Mouse (Mus musculus) hindbrain, embryonic 10.5 days (tissue): ENCODE measurements around the gene Olfr194. TPM values are rescaled to one million over a fixed set of nuclear protein-coding genes. Genes with fewer than 3 reads are reported as not detected.

Experiments
- polyA plus RNA-seq: library from polyadenylated mRNA; unstranded; fragments of >200 nt; fragmentation: Nextera tagmentation; extraction: Ambion mirVana; gene quantifications from 2 replicates; pipeline ENCODE4 v1.2.1, GENCODE M21; 2016

The Olfr194 gene
- polyA plus RNA-seq, 1 experiment from 2014 or later = not detected

Other genes starting within 250 kb of the Olfr194 start
- not detected in 2 replicates for gene Olfr177, start 246.3 kb downstream of the Olfr194 start, polyA plus RNA-seq
- gene Olfr178, start 229.0 kb downstream of the Olfr194 start, polyA plus RNA-seq = not detected in 2 replicates
- not detected in 2 replicates for gene Olfr181, start 192.3 kb downstream of the Olfr194 start, polyA plus RNA-seq
- gene Olfr180, start 191.7 kb downstream of the Olfr194 start, polyA plus RNA-seq = not detected in 2 replicates
- gene Olfr183, start 125.7 kb downstream of the Olfr194 start, polyA plus RNA-seq = not detected in 2 replicates
- gene Olfr186, start 90.8 kb downstream of the Olfr194 start, polyA plus RNA-seq = not detected in 2 replicates
- not detected in 2 replicates for gene Olfr187, start 81.3 kb downstream of the Olfr194 start, polyA plus RNA-seq
- gene Olfr190, start 43.1 kb downstream of the Olfr194 start, polyA plus RNA-seq = not detected in 2 replicates
- not detected in 2 replicates for gene Olfr191, start 31.2 kb downstream of the Olfr194 start, polyA plus RNA-seq
- gene Olfr193, start 9.2 kb downstream of the Olfr194 start, polyA plus RNA-seq = not detected in 2 replicates
- not detected in 2 replicates for gene Olfr195, start 26.0 kb upstream of the Olfr194 start, polyA plus RNA-seq
- not detected in 2 replicates for gene Olfr196, start 49.4 kb upstream of the Olfr194 start, polyA plus RNA-seq
- not detected in 2 replicates for gene Olfr198, start 82.5 kb upstream of the Olfr194 start, polyA plus RNA-seq
- gene Olfr199, start 98.7 kb upstream of the Olfr194 start, polyA plus RNA-seq = not detected in 2 replicates
- gene Olfr201, start 151.6 kb upstream of the Olfr194 start, polyA plus RNA-seq = not detected in 2 replicates
- gene Olfr202, start 165.7 kb upstream of the Olfr194 start, polyA plus RNA-seq = not detected in 2 replicates
- not detected in 2 replicates for gene Olfr203, start 177.8 kb upstream of the Olfr194 start, polyA plus RNA-seq
- not detected in 2 replicates for gene Olfr204, start 197.2 kb upstream of the Olfr194 start, polyA plus RNA-seq
- gene Olfr205, start 210.1 kb upstream of the Olfr194 start, polyA plus RNA-seq = not detected in 2 replicates
- gene Olfr206, start 228.2 kb upstream of the Olfr194 start, polyA plus RNA-seq = not detected in 2 replicates
- gene Olfr209, start 242.9 kb upstream of the Olfr194 start, polyA plus RNA-seq = not detected in 2 replicates